Mouse (Mus musculus): ENCODE measurements at regions not wholly inside any gene's neighbourhood (a gene's known extent, or its start where the extent isn't known, plus 50 kb on each side); places are given as distances from the start of the nearest gene placed in this dataset.
"Not testable (repeated sequence)": the region's sequence is repeated elsewhere in the genome, so short reads cannot be mapped to it uniquely, and the experiment has no call there.

GRCm38 (mm10) chr16:31553361-31554146 lies 109.7 kb upstream of the Dlg1 start:
- DNase-seq (ENCODE audit: low read depth), result no peak

GRCm38 (mm10) chr16:31560426-31560825 lies 102.8 kb upstream of the Dlg1 start:
- DNase-seq (ENCODE audit: low read depth), result no peak

- no peak for DNase-seq (ENCODE audit: low read depth)
Measured at GRCm38 (mm10) chr16:31564926-31565325, 98.3 kb upstream of the Dlg1 start.

GRCm38 (mm10) chr16:31568316-31568715 lies 94.9 kb upstream of the Dlg1 start:
- DNase-seq (ENCODE audit: low read depth), result no peak

GRCm38 (mm10) chr16:31569871-31570270 lies 93.4 kb upstream of the Dlg1 start:
- no peak for DNase-seq (ENCODE audit: low read depth)

GRCm38 (mm10) chr16:31570311-31571139 lies 92.7 kb upstream of the Dlg1 start:
- peak; percentile 4 for DNase-seq (ENCODE audit: low read depth)

- DNase-seq (ENCODE audit: low read depth), result not testable (repeated sequence)
Measured at GRCm38 (mm10) chr16:31573833-31574232, 89.4 kb upstream of the Dlg1 start.

- DNase-seq (ENCODE audit: low read depth), result not testable (repeated sequence)
Measured at GRCm38 (mm10) chr16:31575646-31576045, 87.6 kb upstream of the Dlg1 start.

- no peak for DNase-seq (ENCODE audit: low read depth)
Measured at GRCm38 (mm10) chr16:31576422-31576821, 86.8 kb upstream of the Dlg1 start.

GRCm38 (mm10) chr16:31577347-31577746 lies 85.9 kb upstream of the Dlg1 start:
- DNase-seq (ENCODE audit: low read depth), result no peak

- DNase-seq (ENCODE audit: low read depth), result no peak
Measured at GRCm38 (mm10) chr16:31579318-31579717, 83.9 kb upstream of the Dlg1 start.

- DNase-seq (ENCODE audit: low read depth), result no peak
Measured at GRCm38 (mm10) chr16:31580779-31581178, 82.5 kb upstream of the Dlg1 start.

GRCm38 (mm10) chr16:31582885-31583284 lies 80.4 kb upstream of the Dlg1 start:
- DNase-seq (ENCODE audit: low read depth), result no peak

GRCm38 (mm10) chr16:31583627-31584026 lies 79.6 kb upstream of the Dlg1 start:
- DNase-seq (ENCODE audit: low read depth), result no peak

GRCm38 (mm10) chr16:31584216-31584823 lies 78.9 kb upstream of the Dlg1 start:
- no peak for DNase-seq (ENCODE audit: low read depth)

- no peak for DNase-seq (ENCODE audit: low read depth)
Measured at GRCm38 (mm10) chr16:31587036-31587435, 76.2 kb upstream of the Dlg1 start.

GRCm38 (mm10) chr16:31589576-31589975 lies 73.7 kb upstream of the Dlg1 start:
- DNase-seq (ENCODE audit: low read depth), result no peak

- DNase-seq (ENCODE audit: low read depth), result no peak
Measured at GRCm38 (mm10) chr16:31591565-31591964, 71.7 kb upstream of the Dlg1 start.

- no peak for DNase-seq (ENCODE audit: low read depth)
Measured at GRCm38 (mm10) chr16:31592014-31592871, 71.0 kb upstream of the Dlg1 start.

GRCm38 (mm10) chr16:31592973-31593683 lies 70.1 kb upstream of the Dlg1 start:
- no peak for DNase-seq (ENCODE audit: low read depth)

- DNase-seq (ENCODE audit: low read depth), result no peak
Measured at GRCm38 (mm10) chr16:31597965-31598364, 65.3 kb upstream of the Dlg1 start.

Data from induced T-regulatory cell, adult 2 months (primary cell).